Mouse (Mus musculus) central nervous system, embryonic 11.5 days (tissue): Measurements from ENCODE around the gene Taar5. TPM values are rescaled to one million over a fixed set of nuclear protein-coding genes. Genes with fewer than 3 reads are reported as not detected.

ENCODE experiments used
- polyA plus RNA-seq: library from polyadenylated mRNA; depleted of rRNA; stranded (reverse); fragments of >200 nt; gene quantifications from 2 replicates; pipeline ENCODE4 v1.2.3, GENCODE M21; 2012; rRNA removed

Taar5 gene
- 0.10 TPM in 1 of 2 replicates, not detected in the other for polyA plus RNA-seq

DNA sequence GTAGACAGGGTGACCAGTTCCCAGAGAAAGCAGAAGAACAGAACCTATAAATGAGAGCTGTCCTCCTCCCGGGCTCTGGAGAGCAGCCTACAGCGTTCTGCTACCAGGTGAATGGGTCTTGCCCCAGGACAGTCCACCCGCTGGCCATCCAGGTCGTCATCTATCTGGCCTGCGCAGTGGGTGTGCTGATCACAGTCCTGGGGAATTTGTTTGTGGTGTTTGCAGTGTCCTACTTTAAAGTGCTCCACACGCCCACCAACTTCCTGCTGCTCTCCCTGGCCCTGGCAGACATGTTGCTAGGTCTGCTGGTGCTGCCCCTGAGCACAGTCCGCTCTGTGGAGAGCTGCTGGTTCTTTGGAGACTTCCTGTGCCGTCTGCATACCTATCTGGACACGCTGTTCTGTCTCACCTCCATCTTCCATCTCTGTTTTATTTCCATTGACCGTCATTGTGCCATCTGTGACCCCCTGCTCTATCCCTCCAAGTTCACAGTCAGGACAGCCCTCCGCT, at the start of gene Taar5:
Taar5 (plus strand) TSS at position 51 of the 510 bp plus-strand sequence.

DNA sequence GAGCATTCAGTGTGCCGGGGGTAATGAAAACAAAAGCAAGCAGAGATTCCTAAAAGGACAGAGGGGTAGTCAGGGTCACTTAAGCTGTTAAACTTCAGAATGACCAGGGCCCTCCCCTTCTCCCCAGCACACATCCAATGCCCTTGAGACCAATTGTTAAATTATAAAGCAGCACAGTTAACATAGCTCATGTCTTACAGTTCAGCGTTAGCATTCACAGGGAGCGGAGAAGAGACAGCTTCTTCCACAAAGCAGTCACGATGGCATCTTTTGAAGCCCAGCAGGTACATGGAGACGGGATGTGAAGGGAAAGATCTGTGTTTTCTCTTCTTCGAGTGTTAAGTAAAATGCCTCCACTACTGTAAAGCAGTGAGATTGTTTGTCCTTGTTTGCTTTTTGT, 32.2 kb upstream of the Taar5 start, which contains the start of gene Taar2:
Taar2 (plus strand) TSS at position 261 of the 400 bp plus-strand sequence.

DNA sequence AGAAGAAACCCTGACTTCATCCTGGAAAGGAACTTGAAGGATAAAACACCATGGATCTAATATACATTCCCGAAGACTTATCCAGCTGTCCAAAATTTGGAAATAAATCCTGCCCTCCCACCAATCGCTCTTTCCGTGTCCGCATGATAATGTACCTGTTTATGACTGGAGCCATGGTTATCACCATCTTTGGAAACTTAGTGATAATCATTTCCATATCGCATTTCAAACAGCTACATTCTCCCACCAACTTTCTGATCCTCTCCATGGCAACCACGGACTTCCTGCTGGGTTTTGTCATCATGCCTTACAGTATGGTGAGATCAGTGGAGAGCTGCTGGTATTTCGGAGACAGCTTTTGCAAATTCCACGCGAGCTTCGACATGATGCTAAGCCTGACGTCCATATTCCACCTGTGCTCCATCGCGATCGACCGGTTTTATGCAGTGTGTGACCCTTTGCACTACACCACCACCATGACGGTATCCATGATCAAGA, 20.9 kb upstream of the Taar5 start, which contains the start of gene Taar3:
Taar3 (plus strand) TSS at position 51 of the 498 bp plus-strand sequence.

GRCm38 (mm10) chr10:23960444-23960915, 10.0 kb upstream of the Taar5 start, which contains the start of gene Taar4:
TSS of gene Taar4 (plus strand) at chr10:23960494.

GRCm38 (mm10) chr10:23985546-23985945, 15.0 kb downstream of the Taar5 start, which contains the start of gene Taar6:
TSS of gene Taar6 (minus strand) at chr10:23985646.

GRCm38 (mm10) chr10:23993381-23993780, 22.9 kb downstream of the Taar5 start, which contains the start of gene Taar7a:
TSS of gene Taar7a (minus strand) at chr10:23993481.

DNA sequence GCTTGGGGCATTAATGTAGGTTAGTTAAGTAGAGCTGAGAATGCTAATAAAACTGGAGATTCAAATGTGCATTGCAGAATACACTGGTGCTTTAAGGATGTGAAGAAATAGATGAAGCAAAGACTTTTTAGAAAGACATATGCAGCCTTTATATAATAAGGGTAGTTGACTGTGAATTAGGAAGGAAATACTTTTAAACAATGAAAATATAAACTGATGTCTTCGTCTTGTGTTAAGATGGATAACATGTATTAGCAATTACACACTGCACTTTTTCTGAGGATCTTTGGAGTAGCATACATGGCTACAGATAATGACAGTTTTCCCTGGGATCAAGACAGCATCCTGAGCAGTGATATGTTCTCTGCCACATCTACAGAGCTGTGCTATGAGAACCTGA, 29.1 kb downstream of the Taar5 start, which contains the start of gene Taar7b:
Taar7b (plus strand) TSS at position 301 of the 400 bp plus-strand sequence.

Other genes with a start within 250 kb of the Taar5 start
- 3,597 and 5,155 TPM in 2 replicates for gene Rps12, start 183.4 kb upstream of the Taar5 start, polyA plus RNA-seq
- 15.1 and 17.1 TPM in 2 replicates for gene Slc18b1, start 173.7 kb upstream of the Taar5 start, polyA plus RNA-seq
- gene Vnn3, start 119.2 kb upstream of the Taar5 start, polyA plus RNA-seq: 0.04 TPM in 1 of 2 replicates, not detected in the other
- 1.0 and 1.4 TPM in 2 replicates for gene Vnn1, start 76.0 kb upstream of the Taar5 start, polyA plus RNA-seq
- gene Taar1, start 50.4 kb upstream of the Taar5 start, polyA plus RNA-seq: not detected in 2 replicates
- gene Taar2, start 32.1 kb upstream of the Taar5 start, polyA plus RNA-seq: not detected in 2 replicates
- not detected in 2 replicates for gene Taar3, start 21.1 kb upstream of the Taar5 start, polyA plus RNA-seq
- not detected in 2 replicates for gene Taar4, start 10.2 kb upstream of the Taar5 start, polyA plus RNA-seq
- gene Taar6, start 14.9 kb downstream of the Taar5 start, polyA plus RNA-seq: not detected in 2 replicates
- not detected in 2 replicates for gene Taar7a, start 22.8 kb downstream of the Taar5 start, polyA plus RNA-seq
- gene Taar7b, start 29.2 kb downstream of the Taar5 start, polyA plus RNA-seq: not detected in 2 replicates
- not detected in 2 replicates for gene Taar7d, start 56.5 kb downstream of the Taar5 start, polyA plus RNA-seq
- not detected in 2 replicates for gene Taar7e, start 66.9 kb downstream of the Taar5 start, polyA plus RNA-seq
- not detected in 2 replicates for gene Taar7f, start 78.8 kb downstream of the Taar5 start, polyA plus RNA-seq
- gene Taar8a, start 105.8 kb downstream of the Taar5 start, polyA plus RNA-seq: not detected in 2 replicates
- gene Taar8b, start 121.6 kb downstream of the Taar5 start, polyA plus RNA-seq: not detected in 2 replicates
- gene Taar8c, start 131.2 kb downstream of the Taar5 start, polyA plus RNA-seq: not detected in 2 replicates
- gene Taar9, start 138.8 kb downstream of the Taar5 start, polyA plus RNA-seq: not detected in 2 replicates
- 37.9 and 67.8 TPM in 2 replicates for gene Stx7, start 178.6 kb downstream of the Taar5 start, polyA plus RNA-seq